Mouse (Mus musculus): ENCODE data around the gene Ttl. TPM values are rescaled to one million over a fixed set of nuclear protein-coding genes. Genes with fewer than 3 reads are reported as not detected.

Gene Ttl
- polyA plus RNA-seq, 1 experiment from 2014 or later: 13.1 TPM

DNA sequence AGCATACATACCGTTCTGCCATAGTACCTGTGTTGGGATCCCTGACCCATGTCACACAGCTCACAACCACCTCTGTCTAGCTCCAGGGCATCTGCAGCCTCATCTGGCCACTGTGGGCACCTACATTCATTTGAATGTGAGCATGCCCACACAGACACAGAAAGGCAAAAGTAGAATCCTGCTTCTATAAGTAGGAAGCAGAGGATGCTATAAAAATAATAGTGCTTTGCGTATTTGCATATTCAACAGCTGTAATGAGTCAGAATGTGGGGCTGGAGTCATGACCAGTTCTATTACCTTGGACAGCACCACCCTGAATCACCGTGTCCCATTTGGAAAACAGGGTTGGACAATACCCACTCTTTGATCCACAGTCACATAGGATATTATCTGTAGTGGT, 4.6 kb downstream of the Ttl start:
- peaks cover 9% of the 10 kb centered on the region; the same call in 1 of the 2 replicates for H3K4me1 ChIP-seq (ENCODE audit: control insufficient read depth, insufficient read depth, low read length)
- H3K9ac ChIP-seq (ENCODE audit: low read length): no peak overlapping the region
- no peaks in the 10 kb centered on the region for H3K9me3 ChIP-seq (replicated peaks; ENCODE audit: control insufficient read depth, low read length)
- no peak overlapping the region for H3K4me2 ChIP-seq (ENCODE audit: low read depth, low read length)
- no peaks in the 10 kb centered on the region for H3K36me3 ChIP-seq (ENCODE audit: control insufficient read depth, insufficient read depth, low read length)
- no peak for ATAC-seq (ENCODE audit: insufficient read depth, low FRiP score)
- H3K27ac ChIP-seq (ENCODE audit: low read length): no peak overlapping the region
- no peak overlapping the region for H3K4me3 ChIP-seq (replicated peaks; ENCODE audit: low read length)
- 86% methylated on average over 3 of the region's 3 CpGs for whole genome bisulfite sequencing
- no peaks in the 10 kb centered on the region for H3K27me3 ChIP-seq (ENCODE audit: control insufficient read depth, insufficient read depth, low read length)

DNA sequence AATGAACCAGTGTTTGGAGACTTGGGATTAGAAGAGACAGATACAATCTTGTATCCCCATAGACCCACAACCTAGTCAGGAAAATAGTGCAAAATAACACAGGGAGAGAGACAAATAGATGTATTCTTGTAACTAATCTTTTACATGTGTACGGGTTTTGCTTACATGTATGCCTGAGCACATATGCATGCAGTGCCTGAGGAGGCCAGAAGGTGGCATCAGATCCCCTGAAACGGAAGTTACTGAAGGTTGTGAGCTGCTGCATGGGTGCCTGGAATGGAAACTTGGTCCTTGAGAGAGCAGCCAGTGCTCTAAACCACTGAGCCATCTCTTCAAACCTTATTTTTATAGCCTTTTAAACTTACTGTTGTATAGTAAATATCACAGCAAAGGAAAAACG, 12.6 kb downstream of the Ttl start:
- 84% methylated on average over 3 of the region's 3 CpGs for WGBS
- Histone ChIP-seq H3K9me3 (replicated peaks; ENCODE audit: control insufficient read depth, low read length) (no peaks in the 10 kb centered on the region), H3K4me1 (ENCODE audit: control insufficient read depth, insufficient read depth, low read length) (no peaks in the 10 kb centered on the region), H3K27ac (ENCODE audit: low read length) (no peak overlapping the region), H3K4me2 (ENCODE audit: low read depth, low read length) (no peak overlapping the region), H3K36me3 (ENCODE audit: control insufficient read depth, insufficient read depth, low read length) (peaks cover 8% of the 10 kb centered on the region; the same call in 1 of the 2 replicates), H3K4me3 (replicated peaks; ENCODE audit: low read length) (no peak overlapping the region), H3K27me3 (ENCODE audit: control insufficient read depth, insufficient read depth, low read length) (no peaks in the 10 kb centered on the region), H3K9ac (ENCODE audit: low read length) (no peak overlapping the region)
- no peak for ATAC-seq (ENCODE audit: insufficient read depth, low FRiP score)

DNA sequence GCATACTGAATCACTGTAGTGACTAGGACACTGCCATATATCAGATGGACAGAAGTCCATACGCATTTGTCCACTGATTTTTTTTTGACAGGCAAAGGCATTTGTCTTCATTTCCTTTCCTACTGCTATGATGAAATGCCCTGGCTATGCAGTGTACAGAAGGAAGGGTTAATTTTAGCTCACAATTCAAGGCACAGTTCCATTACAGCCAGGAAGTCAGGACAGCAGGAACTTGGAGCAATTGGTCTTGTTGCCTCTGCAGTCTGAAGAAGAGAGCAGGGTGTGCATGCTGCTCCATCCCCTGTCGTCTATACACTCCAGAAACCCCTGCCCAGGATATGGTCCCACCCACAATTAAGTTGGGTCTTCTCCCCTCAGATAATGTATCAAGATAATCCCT, 13.5 kb downstream of the Ttl start:
- Histone ChIP-seq H3K9me3 (replicated peaks; ENCODE audit: control insufficient read depth, low read length) (no peaks in the 10 kb centered on the region), H3K4me3 (replicated peaks; ENCODE audit: low read length) (no peak overlapping the region), H3K27me3 (ENCODE audit: control insufficient read depth, insufficient read depth, low read length) (no peaks in the 10 kb centered on the region), H3K27ac (ENCODE audit: low read length) (no peak overlapping the region), H3K36me3 (ENCODE audit: control insufficient read depth, insufficient read depth, low read length) (peaks cover 8% of the 10 kb centered on the region; the same call in 1 of the 2 replicates), H3K9ac (ENCODE audit: low read length) (no peak overlapping the region), H3K4me2 (ENCODE audit: low read depth, low read length) (no peak overlapping the region), H3K4me1 (ENCODE audit: control insufficient read depth, insufficient read depth, low read length) (no peaks in the 10 kb centered on the region)
- no peak for ATAC-seq (ENCODE audit: insufficient read depth, low FRiP score)
- 65% methylated on average over 2 of the region's 2 CpGs for WGBS

DNA sequence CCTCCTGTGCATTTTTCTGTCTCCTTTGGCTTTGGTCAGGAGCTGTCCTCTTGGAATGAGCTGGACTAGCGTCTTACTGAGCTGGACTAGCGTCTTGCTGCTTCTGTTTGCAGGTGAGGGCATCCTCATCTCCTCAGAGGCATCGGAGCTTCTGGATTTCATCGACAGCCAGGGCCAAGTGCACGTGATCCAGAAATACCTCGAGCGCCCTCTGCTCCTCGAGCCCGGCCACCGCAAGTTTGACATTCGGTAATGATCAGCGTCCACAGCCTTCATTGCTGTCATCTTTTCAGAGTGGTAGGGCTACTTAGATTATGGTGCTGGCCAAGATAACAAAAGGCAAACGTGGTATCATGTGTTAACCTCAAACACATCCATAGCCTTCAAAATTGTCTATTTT, 15.4 kb downstream of the Ttl start:
- no peaks in the 10 kb centered on the region for H3K27me3 ChIP-seq (ENCODE audit: control insufficient read depth, insufficient read depth, low read length)
- no peak overlapping the region for H3K4me3 ChIP-seq (replicated peaks; ENCODE audit: low read length)
- no peak overlapping the region for H3K4me2 ChIP-seq (ENCODE audit: low read depth, low read length)
- H3K9ac ChIP-seq (ENCODE audit: low read length): no peak overlapping the region
- H3K36me3 ChIP-seq (ENCODE audit: control insufficient read depth, insufficient read depth, low read length): peaks cover 17% of the 10 kb centered on the region
- no peaks in the 10 kb centered on the region for H3K4me1 ChIP-seq (ENCODE audit: control insufficient read depth, insufficient read depth, low read length)
- H3K9me3 ChIP-seq (replicated peaks; ENCODE audit: control insufficient read depth, low read length): no peaks in the 10 kb centered on the region
- WGBS: 65% methylated on average over 13 of the region's 13 CpGs
- no peak for ATAC-seq (ENCODE audit: insufficient read depth, low FRiP score)
- no peak overlapping the region for H3K27ac ChIP-seq (ENCODE audit: low read length)

DNA sequence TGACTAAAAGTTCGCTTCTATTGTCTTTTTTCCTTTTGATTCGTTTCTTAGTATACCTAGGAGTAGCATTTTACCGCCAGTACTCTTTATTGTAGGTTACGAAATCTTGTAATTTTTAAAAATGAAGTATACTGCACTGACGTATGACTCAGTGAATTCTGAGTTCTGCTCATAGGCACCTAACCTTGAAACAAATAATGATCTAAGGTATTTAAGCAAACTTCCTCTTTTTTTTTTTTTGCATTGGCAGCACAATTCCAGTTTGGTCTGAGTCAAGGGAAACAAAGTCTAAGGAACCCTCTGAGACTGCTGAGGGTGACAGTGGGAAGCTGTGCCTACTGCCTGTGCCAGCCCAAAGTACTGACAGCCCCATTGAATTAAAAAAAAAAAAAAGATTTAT, 17.8 kb downstream of the Ttl start:
- Histone ChIP-seq H3K27me3 (ENCODE audit: control insufficient read depth, insufficient read depth, low read length) (no peaks in the 10 kb centered on the region), H3K27ac (ENCODE audit: low read length) (no peak overlapping the region), H3K4me2 (ENCODE audit: low read depth, low read length) (no peak overlapping the region), H3K4me1 (ENCODE audit: control insufficient read depth, insufficient read depth, low read length) (no peaks in the 10 kb centered on the region), H3K36me3 (ENCODE audit: control insufficient read depth, insufficient read depth, low read length) (peaks cover 10% of the 10 kb centered on the region), H3K9ac (ENCODE audit: low read length) (no peak overlapping the region), H3K9me3 (replicated peaks; ENCODE audit: control insufficient read depth, low read length) (no peaks in the 10 kb centered on the region), H3K4me3 (replicated peaks; ENCODE audit: low read length) (no peak overlapping the region)
- no peak for ATAC-seq (ENCODE audit: insufficient read depth, low FRiP score)
- WGBS: 91% methylated on average over 5 of the region's 5 CpGs

DNA sequence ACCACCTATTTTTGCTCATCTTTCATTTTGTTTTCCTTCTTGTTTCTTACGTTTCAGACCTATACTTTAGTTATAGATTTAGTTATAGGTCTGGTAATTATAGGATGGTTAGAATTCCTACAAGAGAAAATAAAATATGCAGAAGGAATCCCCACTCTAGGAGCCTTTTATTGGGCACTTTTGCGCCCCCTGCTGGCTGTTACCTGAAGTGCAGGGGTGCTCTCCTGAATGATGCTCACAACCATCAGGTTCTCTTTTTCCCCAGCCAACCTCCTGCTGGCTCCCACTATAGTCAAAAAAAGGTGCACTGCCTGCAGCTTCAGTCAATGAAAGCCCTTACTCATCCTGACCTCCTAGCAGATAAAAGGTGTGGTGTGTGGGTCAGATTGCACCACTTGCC, 19.2 kb downstream of the Ttl start:
- WGBS: 58% methylated on average over 2 of the region's 2 CpGs

DNA sequence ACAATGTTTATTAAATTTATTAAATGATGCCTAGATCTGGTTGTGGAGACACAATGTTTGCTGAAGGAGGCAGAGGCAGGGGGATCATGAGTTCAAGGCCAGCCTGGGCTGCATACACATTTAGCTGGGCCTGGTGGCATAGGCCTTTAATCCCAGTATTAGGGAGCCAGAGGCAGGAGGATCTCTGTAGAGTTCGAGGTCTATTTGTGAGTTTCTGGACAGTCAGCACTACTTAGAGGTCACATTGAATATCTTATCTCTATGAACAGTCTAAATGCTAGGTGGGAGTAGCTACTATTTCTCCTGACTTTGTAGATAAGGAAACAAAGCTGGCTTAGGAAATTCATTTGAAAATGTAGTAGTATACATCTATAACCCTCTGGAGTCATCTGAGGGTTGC, 21.8 kb downstream of the Ttl start:
- H3K4me3 ChIP-seq (replicated peaks; ENCODE audit: low read length): no peak overlapping the region
- no peak overlapping the region for H3K4me2 ChIP-seq (ENCODE audit: low read depth, low read length)
- no peaks in the 10 kb centered on the region for H3K27me3 ChIP-seq (ENCODE audit: control insufficient read depth, insufficient read depth, low read length)
- 89% methylated on average over 1 of the region's 1 CpGs for WGBS
- no peaks in the 10 kb centered on the region for H3K9me3 ChIP-seq (replicated peaks; ENCODE audit: control insufficient read depth, low read length)
- no peak for ATAC-seq (ENCODE audit: insufficient read depth, low FRiP score)
- H3K9ac ChIP-seq (ENCODE audit: low read length): no peak overlapping the region
- H3K4me1 ChIP-seq (ENCODE audit: control insufficient read depth, insufficient read depth, low read length): no peaks in the 10 kb centered on the region
- H3K27ac ChIP-seq (ENCODE audit: low read length): no peak overlapping the region
- H3K36me3 ChIP-seq (ENCODE audit: control insufficient read depth, insufficient read depth, low read length): peaks cover 9% of the 10 kb centered on the region

More for the DNA sequence above, 19.2 kb downstream of the Ttl start:
- Histone ChIP-seq H3K27me3 (ENCODE audit: control insufficient read depth, insufficient read depth, low read length) (no peaks in the 10 kb centered on the region), H3K27ac (ENCODE audit: low read length) (no peak overlapping the region), H3K9me3 (replicated peaks; ENCODE audit: control insufficient read depth, low read length) (no peaks in the 10 kb centered on the region), H3K4me3 (replicated peaks; ENCODE audit: low read length) (no peak overlapping the region), H3K4me1 (ENCODE audit: control insufficient read depth, insufficient read depth, low read length) (no peaks in the 10 kb centered on the region), H3K9ac (ENCODE audit: low read length) (no peak overlapping the region), H3K4me2 (ENCODE audit: low read depth, low read length) (no peak overlapping the region), H3K36me3 (ENCODE audit: control insufficient read depth, insufficient read depth, low read length) (peaks cover 9% of the 10 kb centered on the region)
- no peak for ATAC-seq (ENCODE audit: insufficient read depth, low FRiP score)

DNA sequence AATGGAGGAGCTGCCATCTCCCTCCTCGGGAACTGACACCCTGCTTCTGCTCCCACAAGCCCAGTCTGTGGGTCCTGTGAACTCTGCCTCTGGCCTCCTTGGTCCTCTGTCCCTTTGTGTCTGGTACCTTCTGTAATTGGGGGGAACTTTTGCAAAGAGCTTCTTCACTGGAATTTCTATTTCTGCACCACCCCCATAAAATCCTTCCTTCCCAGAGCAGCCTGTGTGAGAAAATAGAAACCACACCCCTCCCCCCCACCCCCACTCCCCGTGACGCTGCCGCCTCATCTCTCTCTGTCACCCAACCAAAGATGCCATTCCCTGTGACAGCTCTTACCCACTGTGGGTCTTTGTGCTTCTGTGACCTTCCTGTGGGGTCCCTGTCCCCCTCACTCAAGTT, 24.6 kb downstream of the Ttl start:
- Histone ChIP-seq H3K27ac (ENCODE audit: low read length) (no peak overlapping the region), H3K36me3 (ENCODE audit: control insufficient read depth, insufficient read depth, low read length) (peaks cover 11% of the 10 kb centered on the region), H3K4me1 (ENCODE audit: control insufficient read depth, insufficient read depth, low read length) (no peaks in the 10 kb centered on the region), H3K9me3 (replicated peaks; ENCODE audit: control insufficient read depth, low read length) (no peaks in the 10 kb centered on the region), H3K27me3 (ENCODE audit: control insufficient read depth, insufficient read depth, low read length) (no peaks in the 10 kb centered on the region), H3K4me3 (replicated peaks; ENCODE audit: low read length) (no peak overlapping the region), H3K9ac (ENCODE audit: low read length) (no peak overlapping the region), H3K4me2 (ENCODE audit: low read depth, low read length) (no peak overlapping the region)
- WGBS: 75% methylated on average over 4 of the region's 4 CpGs
- ATAC-seq (ENCODE audit: insufficient read depth, low FRiP score): no peak

DNA sequence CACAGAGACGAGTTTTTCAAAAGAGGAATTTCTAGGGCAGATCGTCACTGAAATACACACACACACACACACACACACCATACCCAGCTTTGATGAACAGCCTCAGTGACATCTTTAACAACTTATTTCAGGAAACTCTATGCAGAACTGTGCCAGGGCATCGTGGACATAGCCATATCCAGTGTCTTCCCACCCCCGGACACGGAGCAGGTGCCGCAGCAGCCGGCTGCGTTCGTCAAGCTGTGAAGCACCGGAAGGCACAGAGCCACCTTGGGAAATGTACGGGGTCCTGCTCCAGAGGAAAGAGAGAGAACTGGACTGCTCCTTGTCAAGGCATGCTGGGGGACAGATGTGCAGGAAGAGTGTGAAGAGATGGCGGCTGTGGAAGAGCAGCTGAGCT, 27.1 kb downstream of the Ttl start:
- Histone ChIP-seq H3K4me2 (ENCODE audit: low read depth, low read length) (no peak overlapping the region), H3K4me1 (ENCODE audit: control insufficient read depth, insufficient read depth, low read length) (no peaks in the 10 kb centered on the region), H3K4me3 (replicated peaks; ENCODE audit: low read length) (no peak overlapping the region), H3K9ac (ENCODE audit: low read length) (no peak overlapping the region), H3K9me3 (replicated peaks; ENCODE audit: control insufficient read depth, low read length) (no peaks in the 10 kb centered on the region), H3K27ac (ENCODE audit: low read length) (no peak overlapping the region), H3K27me3 (ENCODE audit: control insufficient read depth, insufficient read depth, low read length) (no peaks in the 10 kb centered on the region), H3K36me3 (ENCODE audit: control insufficient read depth, insufficient read depth, low read length) (0 out of 2 replicates have a peak, but pooled peaks cover 7% of the 10 kb centered on the region)
- no peak for ATAC-seq (ENCODE audit: insufficient read depth, low FRiP score)
- WGBS: 90% methylated on average over 12 of the region's 12 CpGs
